Mouse (Mus musculus) layer of hippocampus, adult 18-20 months (tissue): ENCODE data around the gene Psmd12. TPM values are rescaled to one million over a fixed set of nuclear protein-coding genes. Genes with fewer than 3 reads are reported as not detected.

Experiments
- total RNA-seq, 2 experiments: library from RNA; stranded (reverse); gene quantifications; 2 replicates each; pipeline ENCODE4 v1.2.3; 2021

Gene Psmd12
- total RNA-seq, 2 experiments from 2014 or later: 66.5 to 69.8 TPM

Other genes starting within 250 kb of the Psmd12 start
- gene Pitpnc1, start 8.8 kb upstream of the Psmd12 start, total RNA-seq: 10 to 100 TPM; 46.1 to 48.1 TPM
- gene Helz, start 68.4 kb downstream of the Psmd12 start, total RNA-seq: 10 to 100 TPM; 42.5 to 47.2 TPM
- gene Cacng1, start 237.0 kb downstream of the Psmd12 start, total RNA-seq: not detected